Mouse (Mus musculus): ENCODE measurements around the gene Csnka2ip. TPM values are rescaled to one million over a fixed set of nuclear protein-coding genes. Genes with fewer than 3 reads are reported as not detected.

Csnka2ip gene
- total RNA-seq (2014; rRNA removed; ENCODE audit: low replicate concordance) (not detected in 2 replicates), polyA plus RNA-seq (2015; fragmentation: Nextera tagmentation; extraction: Ambion mirVana) (not detected in 2 replicates)

- no peak within 1 kb of the TSS for H3K9ac ChIP-seq (replicated peaks; ENCODE audit: low read depth, low read length)
- H3K4me1 ChIP-seq (ENCODE audit: control insufficient read depth, insufficient read depth), result no peaks in the 10 kb centered on the region
- no peak for ATAC-seq (ENCODE audit: insufficient read depth, low read depth)
Measured at GRCm38 (mm10) chr16:64602308-64602707, at the start of gene Csnka2ip. Csnka2ip (minus strand) TSS chr16:64602408.

GRCm38 (mm10) chr16:64649594-64650290 is 47.5 kb upstream of the Csnka2ip start:
- DNase-seq (ENCODE audit: low spot score) (no peak), ATAC-seq (ENCODE audit: insufficient read depth, low read depth) (no peak)
- H3K9me3 ChIP-seq (replicated peaks; ENCODE audit: control insufficient read depth, low read length), result no peaks in the 10 kb centered on the region
- no peak overlapping the region for H3K4me3 ChIP-seq (ENCODE audit: low read depth, low read length)
- H3K9ac ChIP-seq (replicated peaks; ENCODE audit: low read depth, low read length), result no peak overlapping the region
- no peaks in the 10 kb centered on the region for H3K4me1 ChIP-seq (ENCODE audit: control insufficient read depth, insufficient read depth)
- no peak for TF ChIP-seq EP300 (IDR thresholded peaks at IDR 0.05; ENCODE audit: low read depth)
- no peak for TF ChIP-seq CTCF (IDR thresholded peaks at IDR 0.05; ENCODE audit: low read depth)
- WGBS, result 69% methylated on average over 13 of the region's 13 CpGs
- no peaks in the 10 kb centered on the region for H3K36me3 ChIP-seq (replicated peaks; ENCODE audit: control insufficient read depth, insufficient read depth, low read length)
- H3K4me2 ChIP-seq (ENCODE audit: low read depth, low read length), result no peak overlapping the region
- no peak overlapping the region for H3K27ac ChIP-seq (ENCODE audit: low read depth)
- H3K27me3 ChIP-seq (ENCODE audit: control insufficient read depth, insufficient read depth, low read length), result no peaks in the 10 kb centered on the region

More at GRCm38 (mm10) chr16:64602308-64602707, at the start of gene Csnka2ip:
- H3K27me3 ChIP-seq (ENCODE audit: control insufficient read depth, insufficient read depth, low read length), result no peaks in the 10 kb centered on the region
- TF ChIP-seq EP300 (IDR thresholded peaks at IDR 0.05; ENCODE audit: low read depth) (no peak), CTCF (IDR thresholded peaks at IDR 0.05; ENCODE audit: low read depth) (no peak)
- no peaks in the 10 kb centered on the region for H3K36me3 ChIP-seq (replicated peaks; ENCODE audit: control insufficient read depth, insufficient read depth, low read length)
- no peak within 1 kb of the TSS for H3K27ac ChIP-seq (ENCODE audit: low read depth)
- no peak within 1 kb of the TSS for H3K4me3 ChIP-seq (ENCODE audit: low read depth, low read length)
- no peaks in the 10 kb centered on the region for H3K9me3 ChIP-seq (replicated peaks; ENCODE audit: control insufficient read depth, low read length)
- WGBS, result 84% methylated on average over 1 of the region's 1 CpGs
- no peak for DNase-seq (ENCODE audit: low spot score)
- H3K4me2 ChIP-seq (ENCODE audit: low read depth, low read length), result no peak within 1 kb of the TSS

- H3K27ac ChIP-seq (ENCODE audit: low read depth), result no peak overlapping the region
- no peak overlapping the region for H3K4me2 ChIP-seq (ENCODE audit: low read depth, low read length)
- TF ChIP-seq EP300 (IDR thresholded peaks at IDR 0.05; ENCODE audit: low read depth), result no peak
- TF ChIP-seq CTCF (IDR thresholded peaks at IDR 0.05; ENCODE audit: low read depth), result no peak
- H3K4me3 ChIP-seq (ENCODE audit: low read depth, low read length), result no peak overlapping the region
- DNase-seq (ENCODE audit: low spot score) (no peak), ATAC-seq (ENCODE audit: insufficient read depth, low read depth) (no peak)
- H3K36me3 ChIP-seq (replicated peaks; ENCODE audit: control insufficient read depth, insufficient read depth, low read length), result no peaks in the 10 kb centered on the region
- H3K9ac ChIP-seq (replicated peaks; ENCODE audit: low read depth, low read length), result no peak overlapping the region
- 76% methylated on average over 2 of the region's 2 CpGs for WGBS
- H3K27me3 ChIP-seq (ENCODE audit: control insufficient read depth, insufficient read depth, low read length), result no peaks in the 10 kb centered on the region
- no peaks in the 10 kb centered on the region for H3K4me1 ChIP-seq (ENCODE audit: control insufficient read depth, insufficient read depth)
- no peaks in the 10 kb centered on the region for H3K9me3 ChIP-seq (replicated peaks; ENCODE audit: control insufficient read depth, low read length)
Measured at GRCm38 (mm10) chr16:64647771-64648170, 45.6 kb upstream of the Csnka2ip start.

- 73% methylated on average over 1 of the region's 1 CpGs for WGBS
- Histone ChIP-seq H3K36me3 (replicated peaks; ENCODE audit: control insufficient read depth, insufficient read depth, low read length) (no peaks in the 10 kb centered on the region), H3K4me1 (ENCODE audit: control insufficient read depth, insufficient read depth) (no peaks in the 10 kb centered on the region), H3K27ac (ENCODE audit: low read depth) (no peak overlapping the region), H3K9ac (replicated peaks; ENCODE audit: low read depth, low read length) (no peak overlapping the region), H3K27me3 (ENCODE audit: control insufficient read depth, insufficient read depth, low read length) (no peaks in the 10 kb centered on the region), H3K9me3 (replicated peaks; ENCODE audit: control insufficient read depth, low read length) (no peaks in the 10 kb centered on the region), H3K4me3 (ENCODE audit: low read depth, low read length) (no peak overlapping the region), H3K4me2 (ENCODE audit: low read depth, low read length) (no peak overlapping the region)
- no peak for ATAC-seq (ENCODE audit: insufficient read depth, low read depth)
- no peak for DNase-seq (ENCODE audit: low spot score)
- TF ChIP-seq EP300 (IDR thresholded peaks at IDR 0.05; ENCODE audit: low read depth) (no peak), CTCF (IDR thresholded peaks at IDR 0.05; ENCODE audit: low read depth) (no peak)
Measured at GRCm38 (mm10) chr16:64635110-64635509, 32.9 kb upstream of the Csnka2ip start.

- Histone ChIP-seq H3K4me2 (ENCODE audit: low read depth, low read length) (no peak overlapping the region), H3K27ac (ENCODE audit: low read depth) (no peak overlapping the region), H3K4me1 (ENCODE audit: control insufficient read depth, insufficient read depth) (no peaks in the 10 kb centered on the region), H3K4me3 (ENCODE audit: low read depth, low read length) (no peak overlapping the region), H3K9ac (replicated peaks; ENCODE audit: low read depth, low read length) (no peak overlapping the region), H3K36me3 (replicated peaks; ENCODE audit: control insufficient read depth, insufficient read depth, low read length) (no peaks in the 10 kb centered on the region), H3K27me3 (ENCODE audit: control insufficient read depth, insufficient read depth, low read length) (no peaks in the 10 kb centered on the region), H3K9me3 (replicated peaks; ENCODE audit: control insufficient read depth, low read length) (no peaks in the 10 kb centered on the region; the same call in 1 of the 2 replicates)
- no peak for ATAC-seq (ENCODE audit: insufficient read depth, low read depth)
- TF ChIP-seq EP300 (IDR thresholded peaks at IDR 0.05; ENCODE audit: low read depth) (no peak), CTCF (IDR thresholded peaks at IDR 0.05; ENCODE audit: low read depth) (no peak)
- WGBS, result 84% methylated on average over 6 of the region's 6 CpGs
- no peak for DNase-seq (ENCODE audit: low spot score)
Measured at GRCm38 (mm10) chr16:64620116-64620515, 17.9 kb upstream of the Csnka2ip start.

GRCm38 (mm10) chr16:64614648-64615047 is 12.4 kb upstream of the Csnka2ip start:
- H3K4me2 ChIP-seq (ENCODE audit: low read depth, low read length), result no peak overlapping the region
- no peak overlapping the region for H3K4me3 ChIP-seq (ENCODE audit: low read depth, low read length)
- DNase-seq (ENCODE audit: low spot score) (no peak), ATAC-seq (ENCODE audit: insufficient read depth, low read depth) (no peak)
- WGBS, result 41% methylated on average over 3 of the region's 3 CpGs
- no peak for TF ChIP-seq CTCF (IDR thresholded peaks at IDR 0.05; ENCODE audit: low read depth)
- TF ChIP-seq EP300 (IDR thresholded peaks at IDR 0.05; ENCODE audit: low read depth), result no peak
- no peaks in the 10 kb centered on the region for H3K36me3 ChIP-seq (replicated peaks; ENCODE audit: control insufficient read depth, insufficient read depth, low read length)
- no peaks in the 10 kb centered on the region for H3K4me1 ChIP-seq (ENCODE audit: control insufficient read depth, insufficient read depth)
- H3K9me3 ChIP-seq (replicated peaks; ENCODE audit: control insufficient read depth, low read length), result no peaks in the 10 kb centered on the region
- H3K9ac ChIP-seq (replicated peaks; ENCODE audit: low read depth, low read length), result no peak overlapping the region
- no peak overlapping the region for H3K27ac ChIP-seq (ENCODE audit: low read depth)
- H3K27me3 ChIP-seq (ENCODE audit: control insufficient read depth, insufficient read depth, low read length), result no peaks in the 10 kb centered on the region
